Mouse (Mus musculus): ENCODE measurements at regions not wholly inside any gene's neighbourhood (a gene's known extent, or its start where the extent isn't known, plus 50 kb on each side); places are given as distances from the start of the nearest gene placed in this dataset.

- TF ChIP-seq CTCF (IDR thresholded peaks at IDR 0.05; ENCODE audit: low read depth, low read length) (no peak), EP300 (IDR thresholded peaks at IDR 0.05; ENCODE audit: insufficient read depth, low read depth, low read length) (no peak), POLR2A (IDR thresholded peaks at IDR 0.05; ENCODE audit: insufficient read depth, low read length) (no peak)
These were observed 80.3 kb upstream of the Sdk1 start for GRCm38 (mm10) chr5:141160956-141161355.

Data from ES-Bruce4 (cell line).